Mouse (Mus musculus) brain, embryonic 14.5 days (tissue): ENCODE data around the gene Cacng7. TPM values are rescaled to one million over a fixed set of nuclear protein-coding genes. Genes with fewer than 3 reads are reported as not detected.

Source experiments
- DNase-seq: peaks from one replicate; pipeline ENCODE4 v3.0.0-alpha.2; 2011; ENCODE audit warnings: low read depth
- CTCF ChIP-seq: fragments of 200-500 bp; IDR thresholded peaks from 2 replicates; pipeline ENCODE4 v1.5.1; 2012; ENCODE audit warnings: inconsistent platforms, mild to moderate bottlenecking, moderate library complexity, borderline replicate concordance; ENCODE audit not compliant: insufficient read depth, insufficient read length; ENCODE audit errors: extremely low read depth
- POLR2A ChIP-seq: fragments of 200-500 bp; IDR thresholded peaks from 2 replicates; pipeline ENCODE4 v1.6.1; 2012; ENCODE audit warnings: mild to moderate bottlenecking, inconsistent platforms, borderline replicate concordance; ENCODE audit not compliant: poor library complexity, insufficient read depth, insufficient read length, severe bottlenecking; ENCODE audit errors: extremely low read depth
- polyA plus RNA-seq: library from polyadenylated mRNA; depleted of rRNA; stranded (reverse); fragments of >200 nt; gene quantifications from 2 replicates; pipeline ENCODE4 v1.2.3, GENCODE M21; 2012

The Cacng7 gene
- polyA plus RNA-seq, 1 experiment: 171 TPM

DNA sequence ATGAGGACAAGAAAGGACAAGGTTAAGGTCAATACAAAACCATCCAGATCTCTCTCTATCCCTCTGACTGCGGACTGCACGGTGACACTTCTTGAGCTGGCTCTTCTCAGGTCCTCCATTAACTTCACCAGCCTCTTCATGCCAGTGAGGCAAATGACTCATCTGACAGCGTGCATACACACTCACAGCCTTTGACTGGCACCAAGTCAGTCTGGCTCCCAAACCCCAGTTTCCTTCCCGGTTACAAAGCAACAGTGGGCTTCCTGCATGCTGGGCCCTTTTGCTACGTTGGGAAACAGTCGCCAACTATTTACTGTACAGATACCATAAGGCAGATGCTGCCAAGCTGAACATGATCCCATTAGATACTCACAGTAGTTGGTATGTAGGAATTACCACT lies 36.4 kb downstream of the Cacng7 start:
- peak; percentile 15 for DNase-seq
- TF ChIP-seq CTCF (no peak), POLR2A (no peak)

DNA sequence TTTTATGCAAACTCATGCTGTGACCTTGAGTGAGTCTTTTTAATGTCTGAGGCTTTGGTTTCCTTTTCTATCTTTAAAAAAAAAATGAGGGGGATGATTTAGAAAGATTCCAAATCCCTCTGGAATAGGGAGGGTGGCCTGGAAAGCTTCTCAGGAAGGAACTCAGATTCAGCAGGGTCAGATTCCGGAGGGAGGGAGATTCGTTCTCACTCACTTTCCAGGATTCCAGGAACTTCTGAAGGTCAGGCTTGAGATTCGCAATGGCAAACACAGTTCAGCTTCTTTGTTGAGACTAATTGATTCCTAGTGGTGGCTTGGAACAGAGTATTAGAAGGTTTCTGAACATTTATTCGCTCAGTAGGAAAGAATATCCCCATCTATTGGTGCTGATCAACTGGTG lies 37.7 kb downstream of the Cacng7 start:
- TF ChIP-seq POLR2A (no peak), CTCF (no peak)
- no peak for DNase-seq

GRCm38 (mm10) chr7:3372376-3372775 lies 39.6 kb downstream of the Cacng7 start:
- DNase-seq: no peak
- no peak for TF ChIP-seq POLR2A

GRCm38 (mm10) chr7:3373754-3374153 lies 41.0 kb downstream of the Cacng7 start:
- TF ChIP-seq CTCF: no peak
- no peak for TF ChIP-seq POLR2A
- DNase-seq: no peak

DNA sequence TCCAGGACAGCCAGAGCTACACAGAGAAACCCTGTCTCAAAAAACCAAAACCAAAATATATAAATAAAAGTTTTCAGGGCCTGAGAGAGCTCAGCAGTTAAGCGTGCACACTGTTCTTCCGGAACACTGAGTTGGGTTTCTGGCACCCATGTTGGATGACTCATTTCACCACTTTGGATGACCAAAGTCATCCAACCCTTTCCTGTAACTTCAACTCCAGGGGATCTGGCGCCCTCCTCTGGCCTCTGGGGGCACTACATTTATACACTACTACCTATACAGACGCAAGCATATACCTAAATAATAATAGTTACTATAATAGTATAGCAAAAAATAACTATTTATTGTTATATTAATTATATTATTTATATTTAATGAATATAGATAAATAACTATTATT lies 44.1 kb downstream of the Cacng7 start:
- no peak for DNase-seq
- TF ChIP-seq CTCF: peak; percentile 66
- no peak for TF ChIP-seq POLR2A

DNA sequence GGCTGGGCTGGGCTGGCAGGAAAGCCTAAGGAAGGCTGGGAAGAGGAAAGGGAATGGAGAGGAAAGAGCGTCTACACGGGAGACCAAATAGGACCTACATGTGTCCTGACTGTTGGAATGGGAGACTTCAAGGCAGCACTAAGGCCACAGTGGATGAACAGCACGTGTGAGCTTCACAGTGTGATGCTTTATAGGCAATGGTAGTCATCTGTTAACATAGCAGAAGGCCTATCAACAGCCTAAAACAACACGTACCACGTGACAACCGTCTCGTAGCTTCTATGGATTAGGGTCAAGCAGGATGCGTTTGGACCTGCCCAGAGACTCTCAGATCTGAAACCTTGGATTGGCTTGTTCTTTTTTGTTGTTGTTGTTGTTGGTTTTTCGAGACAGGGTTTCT lies 49.4 kb downstream of the Cacng7 start:
- no peak for DNase-seq
- TF ChIP-seq POLR2A (no peak), CTCF (no peak)

- DNase-seq: no peak
- TF ChIP-seq POLR2A (no peak), CTCF (no peak)
Observed at GRCm38 (mm10) chr7:3384807-3385319, 52.1 kb downstream of the Cacng7 start.

DNA sequence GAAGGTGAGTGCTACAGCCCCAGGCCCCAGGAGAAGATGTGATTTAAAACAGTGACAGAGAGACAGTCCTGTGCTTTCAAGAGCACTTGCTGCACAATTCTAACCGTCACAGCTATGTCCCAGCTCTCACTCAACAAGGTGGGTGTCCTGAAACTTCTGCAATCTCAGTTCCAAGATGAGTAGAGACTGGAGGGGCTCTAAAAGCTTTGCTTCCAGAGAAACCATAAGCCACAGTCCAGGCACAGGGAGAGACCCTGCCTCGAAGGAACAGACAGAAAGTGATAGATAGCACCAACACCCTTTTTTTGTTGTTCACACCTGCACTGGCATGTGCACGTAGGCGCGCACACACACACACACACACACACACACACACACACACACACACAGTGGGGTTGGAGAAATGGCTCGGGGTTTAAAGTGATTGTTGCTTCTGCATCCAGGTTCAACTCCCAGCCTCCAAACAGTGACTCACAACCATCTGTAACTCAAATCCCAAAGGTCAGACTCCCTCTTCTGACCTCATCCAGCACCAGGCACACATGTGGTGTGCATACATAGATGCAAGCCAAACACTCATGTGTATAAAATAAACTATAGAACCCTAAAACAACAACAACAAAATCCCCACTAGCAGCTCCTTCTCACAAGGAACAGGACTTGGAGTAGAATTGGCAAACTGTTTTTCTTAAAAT lies 53.4 kb downstream of the Cacng7 start:
- TF ChIP-seq CTCF (no peak), POLR2A (no peak)
- DNase-seq: no peak

DNA sequence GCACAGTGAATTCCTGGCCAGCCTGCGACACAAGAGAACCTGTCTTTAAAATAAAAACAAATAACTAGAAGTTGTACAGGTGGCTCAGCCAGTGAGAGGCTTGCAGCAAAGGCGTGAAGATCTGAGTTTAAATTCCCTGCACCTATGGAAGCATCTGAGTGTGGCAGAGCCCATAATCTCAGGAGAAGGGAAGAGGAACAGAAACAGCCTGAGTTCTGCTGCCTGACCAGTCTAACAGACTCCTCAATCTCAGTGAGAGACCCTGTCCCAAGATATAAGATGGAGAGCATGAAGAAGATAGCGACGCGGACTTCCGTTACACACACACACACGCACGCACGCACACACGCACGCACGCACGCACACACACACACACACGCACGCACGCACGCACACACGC lies 55.0 kb downstream of the Cacng7 start:
- DNase-seq: no peak

DNA sequence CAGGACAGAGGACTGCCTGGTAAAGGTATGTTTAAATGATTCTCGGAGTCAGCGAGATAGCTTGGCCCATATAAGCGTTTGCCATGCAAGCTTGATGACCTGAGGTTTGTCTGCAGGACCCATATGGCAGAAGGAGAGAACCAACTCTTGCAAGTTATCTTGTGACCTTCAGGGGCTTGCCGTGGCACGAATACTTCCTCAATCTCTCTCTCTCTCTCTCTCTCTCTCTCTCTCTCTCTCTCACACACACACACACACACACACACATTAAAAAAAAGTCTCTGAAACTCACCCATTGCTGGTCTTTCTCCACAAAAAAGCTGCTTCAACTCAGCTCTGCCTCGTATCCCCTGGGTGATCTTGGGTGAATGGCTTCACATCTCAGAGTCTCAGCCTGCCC lies 56.1 kb downstream of the Cacng7 start:
- DNase-seq: no peak
- TF ChIP-seq POLR2A: no peak
- no peak for TF ChIP-seq CTCF

More for the DNA sequence above, 55.0 kb downstream of the Cacng7 start:
- TF ChIP-seq CTCF (no peak), POLR2A (no peak)

DNA sequence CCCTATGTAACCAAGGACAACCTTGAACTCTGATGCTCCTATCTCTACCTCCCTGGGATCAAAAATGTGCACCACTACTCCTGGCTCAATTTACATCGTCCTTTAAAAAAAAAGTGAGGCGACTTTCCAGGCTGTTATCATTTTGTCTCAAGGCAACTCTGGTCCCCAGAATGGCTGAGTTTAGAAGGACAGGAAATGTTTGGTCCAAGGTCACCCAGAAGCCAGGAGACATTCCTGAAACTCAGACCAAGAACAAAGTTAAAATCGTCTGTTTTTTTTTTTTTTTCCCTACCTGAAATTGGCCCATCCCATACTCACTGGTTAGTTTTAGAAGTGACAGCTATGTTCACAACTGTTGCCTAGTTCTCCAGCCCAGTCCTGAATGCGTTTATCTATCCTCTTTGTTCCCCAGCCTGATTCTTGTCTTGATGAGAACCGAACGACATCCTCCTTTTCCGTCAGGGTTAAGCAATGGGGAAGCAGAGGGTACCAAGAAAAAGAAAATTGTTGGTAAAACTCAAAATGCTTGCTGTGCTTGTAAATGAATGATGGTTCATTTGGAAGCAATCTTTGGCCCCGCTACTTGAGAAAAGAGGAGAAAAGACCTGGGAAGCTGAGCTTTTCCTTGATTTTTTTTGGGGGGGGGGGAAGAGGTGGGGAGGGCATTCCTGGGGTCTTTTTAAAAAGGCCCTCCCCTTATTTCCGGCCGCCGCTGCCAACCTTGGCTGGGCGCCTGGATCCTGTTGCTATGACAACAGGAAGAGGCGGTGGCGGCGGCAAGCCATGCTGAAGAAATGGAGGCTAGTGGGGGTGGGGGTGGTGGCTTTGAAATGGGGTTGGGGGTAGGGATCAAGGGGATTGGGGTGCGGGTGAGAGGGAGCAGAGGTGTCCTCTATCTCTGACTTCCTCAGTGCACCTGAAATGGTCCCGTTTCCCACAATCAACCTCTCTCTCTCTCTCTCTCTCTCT lies 57.0 kb downstream of the Cacng7 start:
- peak; percentile 90 for DNase-seq
- no peak for TF ChIP-seq CTCF
- no peak for TF ChIP-seq POLR2A
